10 mouse cellular contexts compared by ENCODE assay signal in the genomic region with DNA sequence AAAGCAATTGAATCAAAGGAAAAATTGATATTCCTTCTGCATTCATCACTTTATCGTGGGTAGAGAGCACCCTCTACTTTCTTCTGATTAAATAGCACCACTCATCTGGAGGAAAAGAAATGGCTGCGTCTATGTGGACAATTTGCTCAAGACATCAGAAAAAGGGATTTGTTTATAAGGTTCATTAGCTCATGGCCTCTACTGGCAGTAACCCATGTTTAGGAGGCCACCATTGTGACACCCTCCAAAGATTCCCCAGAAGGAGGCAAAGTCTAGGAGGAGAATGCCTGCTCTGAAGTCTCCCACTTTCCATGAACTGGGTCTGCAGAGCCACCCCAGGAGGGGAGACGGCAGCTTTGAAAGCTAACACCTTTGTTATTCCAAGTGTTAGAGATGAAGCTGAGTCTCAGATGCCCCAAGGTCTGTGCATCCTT.
DNase-seq lines count a peak whose midpoint lies in the region; ATAC-seq lines count a peak whose summit lies in the region.
"Had no signal": no experiment of that assay in that cellular context is flagged by ENCODE, and none has a peak within 500 bp of the region (broad histone marks: within the 10 kb centered on the region; RNA-seq: fewer than 3 reads in every experiment).

No protein-coding gene starts in this region.

- H3K36me3 ChIP-seq in midbrain, embryonic 12.5 days = no peaks in the 10 kb centered on the region
- H3K36me3 ChIP-seq: heart, embryonic 10.5 days; stomach, embryonic 15.5 days had no signal

- H3K4me1 ChIP-seq in midbrain, embryonic 12.5 days = no peaks in the 10 kb centered on the region
- H3K4me1 ChIP-seq: heart, embryonic 10.5 days; stomach, embryonic 15.5 days had no signal

- no peaks in the 10 kb centered on the region for H3K27me3 ChIP-seq in midbrain, embryonic 12.5 days
- H3K27me3 ChIP-seq: stomach, embryonic 15.5 days had no signal

- no peaks in the 10 kb centered on the region for H3K9me3 ChIP-seq in midbrain, embryonic 12.5 days
- H3K9me3 ChIP-seq: heart, embryonic 10.5 days; stomach, embryonic 15.5 days had no signal

- no peak overlapping the region for H3K27ac ChIP-seq in midbrain, embryonic 12.5 days (replicated peaks)
- H3K27ac ChIP-seq: heart, embryonic 10.5 days; stomach, embryonic 15.5 days had no signal

- no peak overlapping the region for H3K9ac ChIP-seq in midbrain, embryonic 12.5 days (replicated peaks)
- H3K9ac ChIP-seq: stomach, embryonic 15.5 days had no signal

- H3K4me2 ChIP-seq in midbrain, embryonic 12.5 days (replicated peaks) = no peak overlapping the region
- H3K4me2 ChIP-seq: stomach, embryonic 15.5 days had no signal

- peak; percentile 80 for ATAC-seq in cerebellum, adult (ENCODE audit: insufficient number of reproducible peaks, low FRiP score, low TSS enrichment)
- peak; percentile 23; the same call in 1 of the 2 replicates for ATAC-seq in midbrain, embryonic 12.5 days (ENCODE audit: low FRiP score, low read depth)
- ATAC-seq in erythroid progenitor cell, adult 5-6 weeks (replicated peaks; ENCODE audit: low FRiP score, poor library complexity, severe bottlenecking) = no peak

- WGBS in midbrain, embryonic 12.5 days = 50% methylated on average over 3 of the region's 3 CpGs

- DNase-seq in layer of hippocampus, adult 11-12 months (ENCODE audit: low spot score) = peak; percentile 3
- DNase-seq in layer of hippocampus, adult 9-11 months = no peak
- peak; percentile 57 for DNase-seq in embryo, embryonic 10.5 days (ENCODE audit: low spot score)
- no peak for DNase-seq in testis, postnatal 10 days (ENCODE audit: low spot score)
- no peak for DNase-seq in kidney, postnatal 36 days

- no peak overlapping the region for H3K4me3 ChIP-seq in midbrain, embryonic 12.5 days
- H3K4me3 ChIP-seq: heart, embryonic 10.5 days; stomach, embryonic 15.5 days had no signal

Comparison
In these comparisons a context has a peak if more than half of its experiments do, and no peak if none do; other contexts are left out.
1. DNase-seq: peak in layer of hippocampus, adult 11-12 months (single experiment) and embryo, embryonic 10.5 days (single experiment); none in layer of hippocampus, adult 9-11 months (single experiment), testis, postnatal 10 days (single experiment) and kidney, postnatal 36 days (0 of 2).